Mouse (Mus musculus) C2C12 (cell line): ENCODE results near the gene 1700019D03Rik.

Experiments used
- CTCF ChIP-seq: IDR thresholded peaks from one replicate; pipeline ENCODE4 v1.5.1; 2011; ENCODE audit not compliant: control insufficient read depth, insufficient read depth, insufficient read length
- MAX ChIP-seq: IDR thresholded peaks from one replicate; pipeline ENCODE4 v1.6.1; 2011; ENCODE audit warnings: mild to moderate bottlenecking, control low read depth

- TF ChIP-seq CTCF = no peak
- no peak for TF ChIP-seq MAX
Observed at GRCm38 (mm10) chr1:53060499-53060898, 40.5 kb upstream of the 1700019D03Rik start.
